Mouse (Mus musculus): ENCODE measurements around the gene Smim10l2a. TPM values are rescaled to one million over a fixed set of nuclear protein-coding genes. Genes with fewer than 3 reads are reported as not detected.
"Not testable (repeated sequence)": the region's sequence is repeated elsewhere in the genome, so short reads cannot be mapped to it uniquely, and the experiment has no call there.

The Smim10l2a gene
- 6.6 and 7.0 TPM in 2 replicates for polyA plus RNA-seq (2015; fragmentation: Nextera tagmentation; extraction: Ambion mirVana)

GRCm38 (mm10) chrX:56374431-56375128 is at the start of gene Smim10l2a:
Smim10l2a (plus strand) TSS chrX:56374586.
- not testable (repeated sequence) for H3K27me3 ChIP-seq (ENCODE audit: insufficient read depth, low read length); H3K4me1 ChIP-seq (replicated peaks; ENCODE audit: insufficient read depth, low read length); H3K9me3 ChIP-seq (replicated peaks; ENCODE audit: low read length); H3K27ac ChIP-seq; H3K36me3 ChIP-seq (ENCODE audit: insufficient read depth, low read length)
- Histone ChIP-seq H3K4me2 (ENCODE audit: low read length) (peak within 1 kb of the TSS; percentile 58), H3K4me3 (replicated peaks; ENCODE audit: low read depth, low read length) (peak within 1 kb of the TSS; percentile 35), H3K9ac (ENCODE audit: low read depth, low read length) (peak within 1 kb of the TSS; percentile 49; the same call in 1 of the 2 replicates)
- WGBS = 27% methylated on average over 52 of the region's 56 CpGs
- peak; percentile 49 for DNase-seq (ENCODE audit: low spot score)
- peak; percentile 95 for ATAC-seq (replicated peaks; ENCODE audit: low FRiP score, low read depth)

GRCm38 (mm10) chrX:56332046-56332445 is 42.3 kb upstream of the Smim10l2a start:
- no peak overlapping the region for H3K27ac ChIP-seq
- WGBS = 61% methylated on average over 3 of the region's 3 CpGs
- ATAC-seq (replicated peaks; ENCODE audit: low FRiP score, low read depth) = no peak

GRCm38 (mm10) chrX:56340305-56340704 is 34.1 kb upstream of the Smim10l2a start:
- H3K36me3 ChIP-seq (ENCODE audit: insufficient read depth, low read length) = no peaks in the 10 kb centered on the region
- TF ChIP-seq CTCF (IDR thresholded peaks at IDR 0.05; ENCODE audit: low read depth) = peak; percentile 61
- peak; percentile 38 for DNase-seq (ENCODE audit: low spot score)
- no peaks in the 10 kb centered on the region for H3K9me3 ChIP-seq (replicated peaks; ENCODE audit: low read length)
- no peak overlapping the region for H3K27ac ChIP-seq
- no peak overlapping the region for H3K4me2 ChIP-seq (ENCODE audit: low read length)
- no peaks in the 10 kb centered on the region for H3K4me1 ChIP-seq (replicated peaks; ENCODE audit: insufficient read depth, low read length)
- H3K4me3 ChIP-seq (replicated peaks; ENCODE audit: low read depth, low read length) = no peak overlapping the region
- H3K27me3 ChIP-seq (ENCODE audit: insufficient read depth, low read length) = no peaks in the 10 kb centered on the region
- no peak overlapping the region for H3K9ac ChIP-seq (ENCODE audit: low read depth, low read length)
- no peak for ATAC-seq (replicated peaks; ENCODE audit: low FRiP score, low read depth)

More at GRCm38 (mm10) chrX:56332046-56332445, 42.3 kb upstream of the Smim10l2a start:
- no peaks in the 10 kb centered on the region for H3K4me1 ChIP-seq (replicated peaks; ENCODE audit: insufficient read depth, low read length)
- H3K9me3 ChIP-seq (replicated peaks; ENCODE audit: low read length) = no peaks in the 10 kb centered on the region
- no peak overlapping the region for H3K4me3 ChIP-seq (replicated peaks; ENCODE audit: low read depth, low read length)
- no peaks in the 10 kb centered on the region for H3K27me3 ChIP-seq (ENCODE audit: insufficient read depth, low read length)
- H3K9ac ChIP-seq (ENCODE audit: low read depth, low read length) = no peak overlapping the region
- TF ChIP-seq CTCF (IDR thresholded peaks at IDR 0.05; ENCODE audit: low read depth) = no peak
- no peaks in the 10 kb centered on the region for H3K36me3 ChIP-seq (ENCODE audit: insufficient read depth, low read length)
- H3K4me2 ChIP-seq (ENCODE audit: low read length) = no peak overlapping the region
- DNase-seq (ENCODE audit: low spot score) = no peak

GRCm38 (mm10) chrX:56342921-56343320 is 31.5 kb upstream of the Smim10l2a start:
- TF ChIP-seq CTCF (IDR thresholded peaks at IDR 0.05; ENCODE audit: low read depth) = no peak
- Histone ChIP-seq H3K4me1 (replicated peaks; ENCODE audit: insufficient read depth, low read length) (no peaks in the 10 kb centered on the region), H3K4me2 (ENCODE audit: low read length) (no peak overlapping the region), H3K27me3 (ENCODE audit: insufficient read depth, low read length) (no peaks in the 10 kb centered on the region), H3K36me3 (ENCODE audit: insufficient read depth, low read length) (no peaks in the 10 kb centered on the region), H3K9ac (ENCODE audit: low read depth, low read length) (no peak overlapping the region), H3K4me3 (replicated peaks; ENCODE audit: low read depth, low read length) (no peak overlapping the region), H3K9me3 (replicated peaks; ENCODE audit: low read length) (no peaks in the 10 kb centered on the region), H3K27ac (no peak overlapping the region)
- WGBS = 64% methylated on average over 3 of the region's 3 CpGs
- ATAC-seq (replicated peaks; ENCODE audit: low FRiP score, low read depth) = no peak
- no peak for DNase-seq (ENCODE audit: low spot score)

GRCm38 (mm10) chrX:56346176-56346931 is 28.0 kb upstream of the Smim10l2a start, which contains the start of gene Zfp449:
Zfp449 (plus strand) TSS chrX:56346400.
- ATAC-seq (replicated peaks; ENCODE audit: low FRiP score, low read depth) (peak; percentile 94), DNase-seq (ENCODE audit: low spot score) (peak; percentile 92)
- Histone ChIP-seq H3K27ac (0 out of 2 replicates have a peak within 1 kb of the TSS, but pooled peaks have one; percentile 13), H3K4me2 (ENCODE audit: low read length) (peak within 1 kb of the TSS; percentile 55), H3K4me3 (replicated peaks; ENCODE audit: low read depth, low read length) (peak within 1 kb of the TSS; percentile 49), H3K9me3 (replicated peaks; ENCODE audit: low read length) (no peaks in the 10 kb centered on the region), H3K27me3 (ENCODE audit: insufficient read depth, low read length) (no peaks in the 10 kb centered on the region), H3K4me1 (replicated peaks; ENCODE audit: insufficient read depth, low read length) (no peaks in the 10 kb centered on the region), H3K9ac (ENCODE audit: low read depth, low read length) (peak within 1 kb of the TSS; percentile 55), H3K36me3 (ENCODE audit: insufficient read depth, low read length) (no peaks in the 10 kb centered on the region)
- TF ChIP-seq CTCF (IDR thresholded peaks at IDR 0.05; ENCODE audit: low read depth) = no peak
- 21% methylated on average over 39 of the region's 39 CpGs for WGBS

GRCm38 (mm10) chrX:56346932-56347253 is 27.5 kb upstream of the Smim10l2a start:
- no peaks in the 10 kb centered on the region for H3K36me3 ChIP-seq (ENCODE audit: insufficient read depth, low read length)
- 25% methylated on average over 8 of the region's 8 CpGs for WGBS
- H3K4me3 ChIP-seq (replicated peaks; ENCODE audit: low read depth, low read length) = peak overlapping the region; percentile 49
- DNase-seq (ENCODE audit: low spot score) = peak; percentile 54
- no peaks in the 10 kb centered on the region for H3K4me1 ChIP-seq (replicated peaks; ENCODE audit: insufficient read depth, low read length)
- H3K27me3 ChIP-seq (ENCODE audit: insufficient read depth, low read length) = no peaks in the 10 kb centered on the region
- H3K9me3 ChIP-seq (replicated peaks; ENCODE audit: low read length) = no peaks in the 10 kb centered on the region
- no peak; the same call in 1 of the 2 replicates for ATAC-seq (replicated peaks; ENCODE audit: low FRiP score, low read depth)
- H3K27ac ChIP-seq = no peak overlapping the region
- no peak for TF ChIP-seq CTCF (IDR thresholded peaks at IDR 0.05; ENCODE audit: low read depth)
- H3K9ac ChIP-seq (ENCODE audit: low read depth, low read length) = no peak overlapping the region
- H3K4me2 ChIP-seq (ENCODE audit: low read length) = peak overlapping the region; percentile 55

Measured in kidney, postnatal 0 days (tissue).